Mouse (Mus musculus): ENCODE results near the gene Ackr3.

DNA sequence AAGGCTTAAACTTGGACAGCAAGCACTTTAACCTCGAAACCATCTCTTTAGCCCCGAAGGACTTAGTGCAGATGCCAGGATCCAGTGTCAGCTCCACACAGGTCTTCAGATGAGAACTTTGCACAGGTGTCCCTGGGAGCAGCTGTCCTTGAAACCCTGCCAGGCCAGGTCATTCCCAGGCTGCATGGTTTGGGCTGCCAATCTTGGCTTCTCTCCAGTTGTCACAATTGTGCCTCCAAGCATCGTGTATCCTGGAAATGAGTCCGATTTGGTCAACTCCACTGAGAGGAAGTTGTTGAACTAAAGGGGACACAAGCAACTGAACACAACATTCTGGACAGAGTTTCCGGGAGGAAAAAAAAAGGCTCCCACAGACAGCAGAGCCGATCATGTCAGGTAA, 42.2 kb upstream of the Ackr3 start:
- no peak for TF ChIP-seq CTCF (IDR thresholded peaks at IDR 0.05; ENCODE audit: extremely low read depth, insufficient read depth, insufficient read length, insufficient replicate concordance)
- no peak for TF ChIP-seq POLR2A (IDR thresholded peaks at IDR 0.05; ENCODE audit: low read depth, low read length)
